Mouse (Mus musculus): ENCODE results near the gene Zmynd10. TPM values are rescaled to one million over a fixed set of nuclear protein-coding genes. Genes with fewer than 3 reads are reported as not detected.
"Not testable (repeated sequence)": the region's sequence is repeated elsewhere in the genome, so short reads cannot be mapped to it uniquely, and the experiment has no call there.

Gene Zmynd10
- total and polyA plus RNA-seq, 2 experiments, result 0.10 to 0.28 TPM

DNA sequence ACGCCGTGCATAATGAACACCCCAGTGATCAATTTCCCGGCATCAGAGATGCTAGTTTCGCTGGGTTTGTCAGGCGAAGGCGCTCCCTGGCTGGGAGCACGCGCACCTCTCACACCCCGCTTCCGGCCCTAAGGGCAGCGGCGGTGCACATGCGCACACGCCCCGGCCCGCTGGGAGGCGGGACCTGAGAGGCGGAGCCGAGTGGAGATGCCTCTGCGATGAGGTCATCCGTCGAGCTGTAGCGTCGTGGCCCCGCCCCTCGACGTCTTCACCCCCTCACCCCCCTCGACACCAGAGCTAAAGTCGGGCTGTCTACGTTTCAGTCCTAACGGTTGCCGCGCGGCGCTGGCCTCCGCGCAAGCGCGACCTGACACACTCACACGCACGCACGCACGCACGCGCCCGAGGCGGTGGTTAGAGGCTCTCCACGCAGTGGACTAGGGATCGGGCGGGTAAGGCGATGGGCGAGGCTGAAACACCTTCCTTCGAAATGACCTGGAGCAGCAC lies 7.3 kb downstream of the Zmynd10 start:
- H3K27ac ChIP-seq (replicated peaks; ENCODE audit: insufficient read depth, low read depth, low read length), result peak overlapping the region; percentile 62
- under 1% methylated on average over 53 of the region's 53 CpGs for WGBS
- no peaks in the 10 kb centered on the region for H3K27me3 ChIP-seq (ENCODE audit: control insufficient read depth, insufficient read depth, low read length)
- peaks cover 17% of the 10 kb centered on the region for H3K4me1 ChIP-seq (ENCODE audit: control insufficient read depth, insufficient read depth, low read length)
- H3K36me3 ChIP-seq (ENCODE audit: control insufficient read depth, insufficient read depth, low read length), result peaks cover 22% of the 10 kb centered on the region
- peak; percentile 91 for DNase-seq (ENCODE audit: extremely low read depth, low read depth, low spot score)
- H3K4me3 ChIP-seq (ENCODE audit: insufficient read depth, low read depth, low read length), result peak overlapping the region; percentile 62
- TF ChIP-seq CTCF (IDR thresholded peaks at IDR 0.05; ENCODE audit: low read depth, low read length), result no peak
- peak; percentile 83 for TF ChIP-seq POLR2A (IDR thresholded peaks at IDR 0.05; ENCODE audit: extremely low read depth, insufficient read depth, low read length)
- no peaks in the 10 kb centered on the region; the same call in 1 of the 2 replicates for H3K79me2 ChIP-seq (ENCODE audit: control insufficient read depth, insufficient read depth, low read length)
- H3K9ac ChIP-seq (ENCODE audit: low read depth, low read length), result peak overlapping the region; percentile 74

DNA sequence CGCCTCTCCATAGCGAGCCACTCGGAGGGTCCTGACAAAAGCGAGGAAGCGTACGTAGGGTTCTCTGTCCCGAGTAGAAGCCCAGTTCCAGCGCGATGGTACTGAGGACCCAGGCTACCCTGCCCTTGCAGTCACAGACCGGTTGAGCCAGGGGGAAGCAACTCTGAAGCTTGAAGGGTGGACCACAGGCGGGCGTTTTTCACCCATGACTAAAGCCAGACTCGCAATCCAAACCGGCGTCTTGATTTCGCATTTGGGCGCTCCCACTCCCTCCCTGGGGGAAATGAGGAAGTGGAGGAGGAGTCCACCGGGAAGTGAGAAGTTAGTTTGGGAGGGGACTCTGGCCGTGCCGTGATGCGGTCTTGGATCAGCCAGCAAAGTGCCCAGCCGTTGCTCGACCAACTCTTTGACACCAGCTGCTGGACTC lies 7.9 kb downstream of the Zmynd10 start:
- no peak for TF ChIP-seq POLR2A (IDR thresholded peaks at IDR 0.05; ENCODE audit: extremely low read depth, insufficient read depth, low read length)
- no peak for TF ChIP-seq CTCF (IDR thresholded peaks at IDR 0.05; ENCODE audit: low read depth, low read length)
- H3K36me3 ChIP-seq (ENCODE audit: control insufficient read depth, insufficient read depth, low read length), result peaks cover 25% of the 10 kb centered on the region
- no peaks in the 10 kb centered on the region; the same call in 1 of the 2 replicates for H3K79me2 ChIP-seq (ENCODE audit: control insufficient read depth, insufficient read depth, low read length)
- H3K9ac ChIP-seq (ENCODE audit: low read depth, low read length), result peak overlapping the region; percentile 68
- no peaks in the 10 kb centered on the region for H3K27me3 ChIP-seq (ENCODE audit: control insufficient read depth, insufficient read depth, low read length)
- no peak for DNase-seq (ENCODE audit: extremely low read depth, low read depth, low spot score)
- WGBS, result under 1% methylated on average over 23 of the region's 23 CpGs
- peaks cover 17% of the 10 kb centered on the region for H3K4me1 ChIP-seq (ENCODE audit: control insufficient read depth, insufficient read depth, low read length)
- peak overlapping the region; percentile 62 for H3K27ac ChIP-seq (replicated peaks; ENCODE audit: insufficient read depth, low read depth, low read length)
- H3K4me3 ChIP-seq (ENCODE audit: insufficient read depth, low read depth, low read length), result peak overlapping the region; percentile 56

DNA sequence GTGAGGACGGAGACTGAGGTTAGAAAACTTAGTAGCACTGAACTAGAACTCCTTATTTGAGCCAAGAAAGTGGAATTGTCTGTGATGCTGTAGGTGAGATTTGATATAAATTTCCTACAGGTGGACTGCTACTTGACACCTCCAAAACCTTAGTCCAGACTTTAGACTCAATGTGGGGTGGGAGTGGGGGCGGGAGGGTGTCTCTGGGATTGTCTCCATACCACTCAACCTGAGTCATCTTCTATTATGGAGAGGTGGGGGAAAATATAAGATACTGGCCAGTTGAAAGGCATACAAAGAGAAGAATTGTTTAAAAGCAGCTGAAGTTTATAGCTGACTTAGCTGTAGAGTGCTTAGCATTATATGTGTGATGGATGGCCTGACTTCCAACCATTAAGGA lies 8.6 kb downstream of the Zmynd10 start:
- Histone ChIP-seq H3K4me1 (ENCODE audit: control insufficient read depth, insufficient read depth, low read length) (peaks cover 17% of the 10 kb centered on the region), H3K36me3 (ENCODE audit: control insufficient read depth, insufficient read depth, low read length) (peaks cover 28% of the 10 kb centered on the region), H3K79me2 (ENCODE audit: control insufficient read depth, insufficient read depth, low read length) (no peaks in the 10 kb centered on the region; the same call in 1 of the 2 replicates), H3K4me3 (ENCODE audit: insufficient read depth, low read depth, low read length) (peak overlapping the region; percentile 56), H3K9ac (ENCODE audit: low read depth, low read length) (peak overlapping the region; percentile 68; the same call in 1 of the 2 replicates), H3K27me3 (ENCODE audit: control insufficient read depth, insufficient read depth, low read length) (no peaks in the 10 kb centered on the region), H3K27ac (replicated peaks; ENCODE audit: insufficient read depth, low read depth, low read length) (peak overlapping the region; percentile 62)
- DNase-seq (ENCODE audit: extremely low read depth, low read depth, low spot score), result no peak
- TF ChIP-seq POLR2A (IDR thresholded peaks at IDR 0.05; ENCODE audit: extremely low read depth, insufficient read depth, low read length), result no peak
- TF ChIP-seq CTCF (IDR thresholded peaks at IDR 0.05; ENCODE audit: low read depth, low read length), result no peak
- 33% methylated on average over 2 of the region's 2 CpGs for WGBS

DNA sequence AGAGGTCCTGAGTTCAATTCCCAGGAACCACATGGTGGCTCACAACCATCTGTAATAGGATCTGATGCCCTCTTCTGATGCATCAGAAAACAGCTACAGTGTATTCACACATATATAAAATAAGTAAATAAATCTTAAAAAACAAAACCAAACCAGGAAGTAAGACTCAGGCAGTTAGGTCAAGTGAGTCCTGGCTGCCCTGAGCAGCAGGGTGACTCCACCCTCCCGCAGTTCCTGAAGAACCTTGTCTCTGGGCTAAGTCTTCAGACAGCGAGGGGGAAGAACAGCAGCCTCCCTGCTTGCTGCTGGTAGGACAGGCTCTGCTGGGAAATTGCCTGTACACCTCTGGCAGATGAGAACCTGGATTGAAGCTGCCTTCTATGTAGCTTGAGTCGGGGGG lies 9.2 kb downstream of the Zmynd10 start:
- TF ChIP-seq POLR2A (IDR thresholded peaks at IDR 0.05; ENCODE audit: extremely low read depth, insufficient read depth, low read length), result no peak
- DNase-seq (ENCODE audit: extremely low read depth, low read depth, low spot score), result no peak
- Histone ChIP-seq H3K79me2 (ENCODE audit: control insufficient read depth, insufficient read depth, low read length) (no peaks in the 10 kb centered on the region; the same call in 1 of the 2 replicates), H3K4me3 (ENCODE audit: insufficient read depth, low read depth, low read length) (no peak overlapping the region), H3K27me3 (ENCODE audit: control insufficient read depth, insufficient read depth, low read length) (no peaks in the 10 kb centered on the region), H3K4me1 (ENCODE audit: control insufficient read depth, insufficient read depth, low read length) (peaks cover 14% of the 10 kb centered on the region), H3K27ac (replicated peaks; ENCODE audit: insufficient read depth, low read depth, low read length) (no peak overlapping the region), H3K9ac (ENCODE audit: low read depth, low read length) (no peak overlapping the region), H3K36me3 (ENCODE audit: control insufficient read depth, insufficient read depth, low read length) (peaks cover 32% of the 10 kb centered on the region)
- 66% methylated on average over 3 of the region's 3 CpGs for WGBS

DNA sequence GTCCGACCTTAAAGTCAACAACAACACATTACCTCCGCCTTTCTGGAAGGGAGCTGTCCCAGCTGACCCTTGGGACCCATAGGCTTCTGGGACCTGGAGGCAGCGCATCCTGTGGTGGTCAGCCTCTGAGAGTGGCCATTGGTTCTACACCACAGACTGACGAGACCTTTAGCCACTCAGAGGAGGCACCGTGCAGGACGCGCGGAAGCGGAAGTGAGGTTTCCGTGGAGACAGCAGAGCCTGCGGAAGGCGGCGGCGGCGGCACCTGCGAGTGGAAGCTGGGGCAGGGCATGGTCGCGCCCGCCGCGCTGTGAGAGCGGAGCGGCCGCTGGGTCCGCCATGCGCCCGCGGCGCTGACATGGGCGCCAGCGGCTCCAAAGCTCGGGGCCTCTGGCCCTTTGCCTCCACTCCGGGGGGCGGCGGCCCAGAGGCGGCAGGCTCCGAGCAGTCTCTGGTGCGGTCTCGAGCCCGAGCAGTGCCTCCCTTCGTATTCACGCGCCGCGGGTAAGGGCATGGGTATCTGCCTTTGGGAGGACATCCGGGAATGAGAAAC lies 16.0 kb downstream of the Zmynd10 start, which contains the start of gene Tusc2:
Gene Tusc2, plus strand, starts transcription at position 227 of the 553 bp plus-strand sequence.
- peaks cover 9% of the 10 kb centered on the region; the same call in 1 of the 2 replicates for H3K79me2 ChIP-seq (ENCODE audit: control insufficient read depth, insufficient read depth, low read length)
- H3K27ac ChIP-seq (replicated peaks; ENCODE audit: insufficient read depth, low read depth, low read length), result peak within 1 kb of the TSS; percentile 80
- H3K4me1 ChIP-seq (ENCODE audit: control insufficient read depth, insufficient read depth, low read length), result peaks cover 21% of the 10 kb centered on the region
- H3K4me3 ChIP-seq (ENCODE audit: insufficient read depth, low read depth, low read length), result peak within 1 kb of the TSS; percentile 79
- DNase-seq (ENCODE audit: extremely low read depth, low read depth, low spot score), result peak; percentile 97
- peaks cover 27% of the 10 kb centered on the region for H3K36me3 ChIP-seq (ENCODE audit: control insufficient read depth, insufficient read depth, low read length)
- TF ChIP-seq CTCF (IDR thresholded peaks at IDR 0.05; ENCODE audit: low read depth, low read length), result no peak
- peak; percentile 53; the same call in 1 of the 2 replicates for TF ChIP-seq POLR2A (IDR thresholded peaks at IDR 0.05; ENCODE audit: extremely low read depth, insufficient read depth, low read length)
- peak within 1 kb of the TSS; percentile 89 for H3K9ac ChIP-seq (ENCODE audit: low read depth, low read length)
- no peaks in the 10 kb centered on the region for H3K27me3 ChIP-seq (ENCODE audit: control insufficient read depth, insufficient read depth, low read length)
- under 1% methylated on average over 46 of the region's 46 CpGs for WGBS

DNA sequence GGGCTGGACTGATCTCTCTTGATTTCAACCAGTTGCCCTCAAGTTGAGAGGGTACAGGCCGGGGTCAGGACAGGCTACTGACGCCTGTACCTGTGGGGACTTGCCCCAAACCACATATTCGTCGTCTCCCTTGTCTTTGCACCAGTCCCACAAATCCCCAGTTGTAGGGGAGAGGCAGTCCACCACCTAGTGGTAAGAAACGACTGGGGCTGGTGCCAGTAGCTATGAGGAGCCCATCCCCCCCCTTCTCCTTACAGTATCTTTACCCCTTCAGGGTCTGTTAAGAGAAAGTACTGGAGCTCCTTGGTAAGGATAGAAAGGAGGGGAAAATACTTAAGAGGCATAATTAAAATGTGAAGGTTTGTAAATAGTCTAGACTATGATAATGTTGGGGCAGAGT lies 18.5 kb downstream of the Zmynd10 start:
- H3K4me1 ChIP-seq (ENCODE audit: control insufficient read depth, insufficient read depth, low read length), result peaks cover 29% of the 10 kb centered on the region
- peaks cover 11% of the 10 kb centered on the region for H3K36me3 ChIP-seq (ENCODE audit: control insufficient read depth, insufficient read depth, low read length)
- H3K27me3 ChIP-seq (ENCODE audit: control insufficient read depth, insufficient read depth, low read length); DNase-seq (ENCODE audit: extremely low read depth, low read depth, low spot score); H3K9ac ChIP-seq (ENCODE audit: low read depth, low read length); H3K4me3 ChIP-seq (ENCODE audit: insufficient read depth, low read depth, low read length): not testable (repeated sequence)
- peak overlapping the region; percentile 12 for H3K27ac ChIP-seq (replicated peaks; ENCODE audit: insufficient read depth, low read depth, low read length)
- WGBS, result 59% methylated on average over 5 of the region's 5 CpGs
- H3K79me2 ChIP-seq (ENCODE audit: control insufficient read depth, insufficient read depth, low read length), result peaks cover 24% of the 10 kb centered on the region; the same call in 1 of the 2 replicates
